Mouse (Mus musculus) heart, embryonic 11.5 days (tissue): ENCODE data around the gene Slc35e3. TPM values are rescaled to one million over a fixed set of nuclear protein-coding genes. Genes with fewer than 3 reads are reported as not detected.

ENCODE experiments used
- ATAC-seq: fragments of 200-750 bp; cut with Nextera tagmentation; replicated peaks from 2 replicates; pipeline ENCODE4 v1.8.0; 2017; ENCODE audit warnings: moderate library complexity; ENCODE audit not compliant: insufficient number of reproducible peaks, low FRiP score, low TSS enrichment
- H3K27ac ChIP-seq: fragments of 300-500 bp; sonication (generic); 2 replicates; pipeline ENCODE4 v1.5.1; 2014; ENCODE audit warnings: mild to moderate bottlenecking, low read depth, low read length
- H3K27me3 ChIP-seq: fragments of 300-500 bp; sonication (generic); 2 replicates; pipeline ENCODE4 v1.6.1; 2014; ENCODE audit warnings: mild to moderate bottlenecking, low read length, mixed read lengths; ENCODE audit not compliant: control insufficient read depth, insufficient read depth
- H3K36me3 ChIP-seq: fragments of 300-500 bp; sonication (generic); 2 replicates; pipeline ENCODE4 v1.6.1; 2014; ENCODE audit warnings: mild to moderate bottlenecking, low read length, moderate library complexity, mixed read lengths; ENCODE audit not compliant: control insufficient read depth, insufficient read depth
- H3K4me1 ChIP-seq: fragments of 300-500 bp; sonication (generic); 2 replicates; pipeline ENCODE4 v1.6.1; 2014; ENCODE audit warnings: low read length; ENCODE audit not compliant: control insufficient read depth, insufficient read depth
- H3K4me2 ChIP-seq: fragments of 300-500 bp; sonication (generic); 2 replicates; pipeline ENCODE4 v1.6.1; 2014; ENCODE audit warnings: mild to moderate bottlenecking, moderate library complexity
- H3K4me3 ChIP-seq: fragments of 300-500 bp; sonication (generic); 2 replicates; pipeline ENCODE4 v1.5.1; 2014; ENCODE audit warnings: low read depth, low read length
- H3K9ac ChIP-seq: fragments of 300-500 bp; sonication (generic); 2 replicates; pipeline ENCODE4 v1.6.1; 2014; ENCODE audit warnings: mild to moderate bottlenecking, low read depth, low read length, moderate library complexity
- H3K9me3 ChIP-seq: fragments of 300-500 bp; sonication (generic); replicated peaks from 2 replicates; pipeline ENCODE4 v1.6.1; 2016; ENCODE audit warnings: low read length; ENCODE audit not compliant: control insufficient read depth
- WGBS: fragments of 180-500 bp; shearing (Covaris S2); extraction: QIAGEN DNeasy Blood & Tissue Kit; methylation state at CpG from one replicate; pipeline ENCODE4 v1.1.7; 2014; ENCODE audit not compliant: insufficient replicate concordance; 5-methylcytosine and 5-hydroxymethylcytosine counted together
- polyA plus RNA-seq: library from polyadenylated mRNA; unstranded; fragments of >200 nt; fragmentation: Nextera tagmentation; extraction: Ambion mirVana; gene quantifications from 2 replicates; pipeline ENCODE4 v1.2.1, GENCODE M21; 2014

Gene Slc35e3
- polyA plus RNA-seq, 1 experiment from 2014 or later: 6.9 TPM

- no peaks in the 10 kb centered on the region for H3K27me3 ChIP-seq
- H3K9me3 ChIP-seq: no peaks in the 10 kb centered on the region
- H3K4me1 ChIP-seq: no peaks in the 10 kb centered on the region
- WGBS: 85% methylated on average over 15 of the region's 15 CpGs
- H3K9ac ChIP-seq: no peak overlapping the region
- no peak overlapping the region for H3K4me3 ChIP-seq
- H3K36me3 ChIP-seq: peaks cover 8% of the 10 kb centered on the region
- no peak overlapping the region for H3K4me2 ChIP-seq
- no peak overlapping the region for H3K27ac ChIP-seq
- no peak for ATAC-seq
Observed at GRCm38 (mm10) chr10:117685171-117685848, 60.9 kb downstream of the Slc35e3 start.

DNA sequence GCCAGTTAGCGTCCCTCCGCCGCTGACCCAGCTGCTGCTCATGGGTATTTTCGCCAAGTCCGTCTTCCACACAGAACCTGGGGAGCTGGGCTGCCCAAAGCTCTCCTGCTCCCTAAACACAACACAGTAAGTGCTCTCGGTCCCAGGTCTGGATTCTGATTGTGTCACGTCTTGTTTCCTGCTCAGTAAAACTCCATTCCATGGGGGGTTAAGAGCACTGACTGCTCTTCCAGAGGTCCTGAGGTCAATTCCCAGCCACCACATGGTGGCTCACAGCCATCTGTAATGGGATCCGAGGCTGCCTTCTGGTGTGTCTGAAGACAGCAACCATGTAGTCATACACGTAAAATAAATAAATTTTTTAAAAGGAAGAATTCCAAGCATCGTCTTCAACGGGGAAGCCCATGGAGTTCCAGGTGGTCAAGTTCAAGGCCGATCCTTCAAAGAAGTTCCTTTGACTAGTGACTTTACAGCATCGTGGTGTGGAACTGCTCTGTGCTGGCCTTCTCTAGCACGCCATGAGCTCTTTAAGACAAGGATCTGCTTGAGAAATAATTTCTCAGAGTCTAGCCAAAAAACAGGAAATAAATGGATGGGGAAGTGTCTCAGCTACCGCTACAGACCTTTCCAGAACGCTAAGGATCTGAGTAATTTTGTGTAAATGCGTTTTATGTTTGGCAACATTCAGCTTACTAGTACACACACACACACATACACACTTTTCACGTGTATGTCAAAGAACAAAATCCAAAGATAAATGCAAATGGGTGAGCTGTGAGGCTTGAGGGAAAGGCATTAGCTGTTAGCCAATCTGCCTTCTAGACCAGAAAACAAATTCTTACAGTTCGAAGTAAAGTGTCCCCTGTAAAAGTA is 61.6 kb downstream of the Slc35e3 start:
- Histone ChIP-seq H3K4me3 (no peak overlapping the region), H3K9ac (no peak overlapping the region), H3K27me3 (no peaks in the 10 kb centered on the region), H3K9me3 (no peaks in the 10 kb centered on the region), H3K36me3 (0 out of 2 replicates have a peak, but pooled peaks cover 4% of the 10 kb centered on the region), H3K4me2 (no peak overlapping the region), H3K4me1 (no peaks in the 10 kb centered on the region), H3K27ac (no peak overlapping the region)
- WGBS: 83% methylated on average over 19 of the region's 19 CpGs
- no peak for ATAC-seq

DNA sequence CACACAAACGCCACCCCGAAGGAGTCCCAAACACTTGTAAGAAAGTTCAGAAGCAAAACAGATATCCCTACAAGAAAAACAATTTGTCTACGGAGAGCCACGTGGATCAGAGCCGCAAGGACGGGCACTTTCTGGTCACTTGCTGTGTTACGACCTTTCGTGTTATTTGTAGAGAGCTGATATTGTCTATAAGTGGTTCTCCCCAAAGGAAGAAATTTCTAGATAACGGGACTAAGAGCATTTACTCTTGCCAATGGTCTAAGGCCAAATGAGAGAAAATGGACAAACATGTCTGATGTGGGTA is 62.5 kb downstream of the Slc35e3 start:
- no peaks in the 10 kb centered on the region for H3K27me3 ChIP-seq
- 83% methylated on average over 9 of the region's 9 CpGs for WGBS
- H3K4me1 ChIP-seq: no peaks in the 10 kb centered on the region
- no peak overlapping the region for H3K9ac ChIP-seq
- no peaks in the 10 kb centered on the region for H3K36me3 ChIP-seq
- H3K27ac ChIP-seq: no peak overlapping the region
- no peaks in the 10 kb centered on the region for H3K9me3 ChIP-seq
- ATAC-seq: no peak
- H3K4me3 ChIP-seq: no peak overlapping the region
- H3K4me2 ChIP-seq: no peak overlapping the region

Other genes with a start within 250 kb of the Slc35e3 start
- gene Cpm, start 116.9 kb downstream of the Slc35e3 start, polyA plus RNA-seq: 2.5 and 4.1 TPM in 2 replicates
- 54.7 and 62.2 TPM in 2 replicates for gene Mdm2, start 35.6 kb downstream of the Slc35e3 start, polyA plus RNA-seq
- gene Nup107, start 46.3 kb upstream of the Slc35e3 start, polyA plus RNA-seq: 56.3 and 68.9 TPM in 2 replicates
- 137 and 155 TPM in 2 replicates for gene Rap1b, start 99.7 kb upstream of the Slc35e3 start, polyA plus RNA-seq